Comparison of ENCODE assay signal across 29 mouse cellular contexts in genomic region chr10:7264721-7265120, GRCm38 (mm10). TPM values are rescaled to one million over a fixed set of nuclear protein-coding genes. Genes with fewer than 3 reads are reported as not detected.
DNase-seq lines count a peak whose midpoint lies in the region; ATAC-seq and TF ChIP-seq lines count a peak whose summit lies in the region.
"Had no signal": no experiment of that assay in that cellular context is flagged by ENCODE, and none has a peak within 500 bp of the region (broad histone marks: within the 10 kb centered on the region; RNA-seq: fewer than 3 reads in every experiment).

No protein-coding gene starts in this region.

- no peak for TF ChIP-seq CTCF in liver, adult 2 months (IDR thresholded peaks at IDR 0.05; ENCODE audit: low read depth, low read length)
- no peak for TF ChIP-seq CTCF in midbrain, postnatal 0 days (IDR thresholded peaks at IDR 0.05)

- no peaks in the 10 kb centered on the region for H3K36me3 ChIP-seq in heart, embryonic 11.5 days (ENCODE audit: control insufficient read depth, insufficient read depth, low read length)
- H3K36me3 ChIP-seq in liver, adult 2 months (ENCODE audit: control insufficient read depth, insufficient read depth, low read length) = no peaks in the 10 kb centered on the region
- no peaks in the 10 kb centered on the region for H3K36me3 ChIP-seq in liver, embryonic 12.5 days
- no peaks in the 10 kb centered on the region for H3K36me3 ChIP-seq in midbrain, embryonic 12.5 days
- no peaks in the 10 kb centered on the region for H3K36me3 ChIP-seq in midbrain, postnatal 0 days (ENCODE audit: insufficient read depth, low read length)
- H3K36me3 ChIP-seq: forebrain, embryonic 10.5 days; G1E; heart, embryonic 12.5 days; heart, embryonic 15.5 days had no signal

- H3K27ac ChIP-seq in heart, embryonic 11.5 days (ENCODE audit: low read depth, low read length) = no peak overlapping the region
- H3K27ac ChIP-seq in liver, adult 2 months (replicated peaks; ENCODE audit: insufficient read depth, low read depth, low read length) = no peak overlapping the region
- no peak overlapping the region for H3K27ac ChIP-seq in liver, embryonic 12.5 days
- peak overlapping the region; percentile 56; the same call in 1 of the 2 replicates for H3K27ac ChIP-seq in midbrain, embryonic 12.5 days (replicated peaks)
- H3K27ac ChIP-seq in midbrain, postnatal 0 days (ENCODE audit: low read depth, low read length) = no peak overlapping the region
- H3K27ac ChIP-seq: forebrain, embryonic 10.5 days; forebrain, embryonic 13.5 days; heart, embryonic 15.5 days; hindbrain, embryonic 14.5 days; hindbrain, postnatal 0 days had no signal

- 87% methylated on average over 4 of the region's 4 CpGs for WGBS in heart, embryonic 11.5 days (ENCODE audit: insufficient replicate concordance)
- WGBS in liver, adult 2 months = 21% methylated on average over 4 of the region's 4 CpGs
- 70% methylated on average over 4 of the region's 4 CpGs for WGBS in liver, embryonic 12.5 days (ENCODE audit: insufficient replicate concordance)
- WGBS in midbrain, embryonic 12.5 days = 83% methylated on average over 4 of the region's 4 CpGs
- WGBS in midbrain, postnatal 0 days = 74% methylated on average over 4 of the region's 4 CpGs

- no peaks in the 10 kb centered on the region for H3K27me3 ChIP-seq in heart, embryonic 11.5 days (ENCODE audit: control insufficient read depth, insufficient read depth, low read length)
- H3K27me3 ChIP-seq in liver, adult 2 months (ENCODE audit: control insufficient read depth, insufficient read depth, low read length) = no peaks in the 10 kb centered on the region
- no peaks in the 10 kb centered on the region for H3K27me3 ChIP-seq in liver, embryonic 12.5 days (replicated peaks)
- H3K27me3 ChIP-seq in midbrain, embryonic 12.5 days = no peaks in the 10 kb centered on the region
- H3K27me3 ChIP-seq in midbrain, postnatal 0 days (ENCODE audit: insufficient read depth, low read length) = no peaks in the 10 kb centered on the region
- H3K27me3 ChIP-seq: CH12.LX; forebrain, embryonic 13.5 days; heart, embryonic 12.5 days; heart, embryonic 15.5 days; Patski had no signal

- H3K4me1 ChIP-seq in heart, embryonic 11.5 days (ENCODE audit: control insufficient read depth, insufficient read depth, low read length) = no peaks in the 10 kb centered on the region
- peaks cover 11% of the 10 kb centered on the region for H3K4me1 ChIP-seq in liver, adult 2 months (ENCODE audit: control insufficient read depth, insufficient read depth, low read length)
- H3K4me1 ChIP-seq in liver, embryonic 12.5 days = no peaks in the 10 kb centered on the region
- peaks cover 7% of the 10 kb centered on the region; the same call in 1 of the 2 replicates for H3K4me1 ChIP-seq in midbrain, embryonic 12.5 days
- H3K4me1 ChIP-seq in midbrain, postnatal 0 days (ENCODE audit: insufficient read depth, low read length) = no peaks in the 10 kb centered on the region
- H3K4me1 ChIP-seq: forebrain, embryonic 10.5 days; forebrain, embryonic 13.5 days; heart, embryonic 12.5 days; heart, embryonic 15.5 days had no signal

- H3K9ac ChIP-seq in heart, embryonic 11.5 days (ENCODE audit: low read depth, low read length) = no peak overlapping the region
- H3K9ac ChIP-seq in liver, adult 2 months (ENCODE audit: low read depth, low read length) = no peak overlapping the region
- no peak overlapping the region for H3K9ac ChIP-seq in liver, embryonic 12.5 days
- no peak overlapping the region for H3K9ac ChIP-seq in midbrain, embryonic 12.5 days (replicated peaks)
- H3K9ac ChIP-seq in midbrain, postnatal 0 days (replicated peaks; ENCODE audit: low read length, poor library complexity, severe bottlenecking) = no peak overlapping the region
- H3K9ac ChIP-seq: forebrain, embryonic 13.5 days; heart, embryonic 12.5 days; heart, embryonic 15.5 days; hindbrain, embryonic 14.5 days had no signal

- no peaks in the 10 kb centered on the region for H3K9me3 ChIP-seq in heart, embryonic 11.5 days (replicated peaks; ENCODE audit: control insufficient read depth, low read length)
- no peaks in the 10 kb centered on the region for H3K9me3 ChIP-seq in liver, embryonic 12.5 days (replicated peaks)
- H3K9me3 ChIP-seq in midbrain, embryonic 12.5 days = no peaks in the 10 kb centered on the region
- H3K9me3 ChIP-seq in midbrain, postnatal 0 days (ENCODE audit: low read length) = no peaks in the 10 kb centered on the region
- H3K9me3 ChIP-seq: forebrain, embryonic 10.5 days; forebrain, embryonic 13.5 days; G1E; heart, embryonic 15.5 days had no signal

- DNase-seq in heart, adult 11 months = peak; percentile 51
- peak; percentile 80 for DNase-seq in liver, adult 2 months (ENCODE audit: extremely low read depth, low read depth, low spot score)
- DNase-seq in midbrain, postnatal 0 days (ENCODE audit: low spot score) = no peak
- DNase-seq: adrenal gland, adult 2 months; adrenal gland, postnatal 14 days; B cell, adult 2 months; cerebellum, adult 11 months; cerebellum, adult 2 months; cerebellum, adult 9-11 months; cerebellum, postnatal 25 days; gastrocnemius, postnatal 10 days; gastrocnemius, postnatal 36 days; heart, postnatal 10 days; heart, postnatal 36 days had no signal

- no peak for TF ChIP-seq POLR2A in liver, adult 2 months (IDR thresholded peaks at IDR 0.05; ENCODE audit: extremely low read depth, insufficient read depth, low read length)

- no peak overlapping the region for H3K4me2 ChIP-seq in heart, embryonic 11.5 days
- no peak overlapping the region for H3K4me2 ChIP-seq in liver, embryonic 12.5 days
- H3K4me2 ChIP-seq in midbrain, embryonic 12.5 days (replicated peaks) = no peak overlapping the region
- no peak overlapping the region for H3K4me2 ChIP-seq in midbrain, postnatal 0 days (ENCODE audit: low read depth, low read length, poor library complexity, severe bottlenecking)
- H3K4me2 ChIP-seq: forebrain, embryonic 13.5 days; heart, embryonic 12.5 days; heart, embryonic 15.5 days; hindbrain, embryonic 14.5 days had no signal

- no peak for ATAC-seq in heart, embryonic 11.5 days (replicated peaks; ENCODE audit: insufficient number of reproducible peaks, low FRiP score, low TSS enrichment)
- ATAC-seq in liver, embryonic 12.5 days = no peak
- ATAC-seq in midbrain, embryonic 12.5 days (ENCODE audit: low FRiP score, low read depth) = no peak
- ATAC-seq in midbrain, postnatal 0 days (ENCODE audit: low FRiP score) = no peak
- ATAC-seq: forebrain, embryonic 13.5 days; forebrain, embryonic 16.5 days; hindbrain, postnatal 0 days; inflammation-experienced regulatory T-cells, adult 6 months; intestine, embryonic 16.5 days; Patski had no signal

- no peaks in the 10 kb centered on the region for H3K79me2 ChIP-seq in liver, adult 2 months (ENCODE audit: control insufficient read depth, insufficient read depth, low read length)

- no peak overlapping the region for H3K4me3 ChIP-seq in heart, embryonic 11.5 days (ENCODE audit: low read depth, low read length)
- H3K4me3 ChIP-seq in liver, adult 2 months (ENCODE audit: insufficient read depth, low read depth, low read length) = no peak overlapping the region
- no peak overlapping the region for H3K4me3 ChIP-seq in liver, embryonic 12.5 days
- no peak overlapping the region for H3K4me3 ChIP-seq in midbrain, embryonic 12.5 days
- no peak overlapping the region for H3K4me3 ChIP-seq in midbrain, postnatal 0 days (ENCODE audit: low read depth, low read length)
- H3K4me3 ChIP-seq: forebrain, embryonic 10.5 days; forebrain, embryonic 13.5 days; heart, embryonic 12.5 days; heart, embryonic 15.5 days had no signal

RNA-seq across cellular contexts. Expression of gene Cnksr3, which starts 52.7 kb away (rescaled TPM):
- polyA plus RNA-seq in heart, embryonic 11.5 days (2014; fragmentation: Nextera tagmentation; extraction: Ambion mirVana) = 3.9 and 5.8 TPM in 2 replicates
- total RNA-seq in liver, adult 2 months (2014; rRNA removed) = 3.8 and 6.7 TPM in 2 replicates
- 3.3 TPM in 2 replicates for polyA plus RNA-seq in liver, adult 2 months (2012; rRNA removed)
- polyA plus RNA-seq in liver, embryonic 12.5 days (2016; fragmentation: Nextera tagmentation; extraction: Ambion mirVana) = 4.8 and 5.3 TPM in 2 replicates
- 6.1 and 7.3 TPM in 2 replicates for polyA plus RNA-seq in midbrain, embryonic 12.5 days (2016; fragmentation: Nextera tagmentation; extraction: Ambion mirVana)
- 2.8 and 4.1 TPM in 2 replicates for total RNA-seq in midbrain, postnatal 0 days (2014; rRNA removed)
- polyA plus RNA-seq in midbrain, postnatal 0 days (2015; fragmentation: Nextera tagmentation; extraction: Ambion mirVana) = 1.3 and 1.8 TPM in 2 replicates
- total RNA-seq: G1E had no signal
- polyA plus RNA-seq: G1E had no signal
